Mouse (Mus musculus): ENCODE data around the gene Spaca3. TPM values are rescaled to one million over a fixed set of nuclear protein-coding genes. Genes with fewer than 3 reads are reported as not detected.

Spaca3 gene
- total RNA-seq (2014; rRNA removed) (not detected in 2 replicates), polyA plus RNA-seq (2012; rRNA removed) (not detected in 2 replicates)

DNA sequence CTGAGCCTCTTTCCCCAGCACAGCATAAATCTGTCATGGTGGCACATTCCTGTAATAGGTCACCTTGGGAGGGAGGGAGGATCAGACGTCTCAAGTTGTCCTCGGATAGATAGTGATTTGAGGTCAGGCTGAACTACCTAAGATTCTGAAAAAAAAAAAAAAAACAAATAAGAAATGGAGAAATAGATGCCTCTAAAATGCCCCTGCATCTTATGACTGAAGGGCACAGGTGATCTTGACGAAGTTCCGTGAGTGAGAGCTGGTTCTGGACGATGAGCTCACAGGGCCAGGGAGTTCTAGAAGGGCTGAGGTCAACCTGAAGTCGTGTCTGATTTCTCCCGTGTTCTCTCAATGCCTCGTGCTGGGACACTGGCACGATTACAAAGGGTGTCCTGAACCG lies at the start of gene Spaca3:
Spaca3 (plus strand) TSS at position 301 of the 400 bp plus-strand sequence.
- 80% methylated on average over 10 of the region's 10 CpGs for WGBS
- H3K27me3 ChIP-seq (ENCODE audit: control insufficient read depth, insufficient read depth, low read length), result no peaks in the 10 kb centered on the region
- no peaks in the 10 kb centered on the region for H3K79me2 ChIP-seq (ENCODE audit: control insufficient read depth, insufficient read depth, low read length)
- H3K9ac ChIP-seq (ENCODE audit: low read depth, low read length), result no peak within 1 kb of the TSS
- DNase-seq (ENCODE audit: extremely low read depth, low read depth, low spot score), result no peak
- no peaks in the 10 kb centered on the region for H3K4me1 ChIP-seq (ENCODE audit: control insufficient read depth, insufficient read depth, low read length)
- H3K36me3 ChIP-seq (ENCODE audit: control insufficient read depth, insufficient read depth, low read length), result no peaks in the 10 kb centered on the region
- H3K4me3 ChIP-seq (ENCODE audit: insufficient read depth, low read depth, low read length), result no peak within 1 kb of the TSS
- TF ChIP-seq CTCF (IDR thresholded peaks at IDR 0.05; ENCODE audit: low read depth, low read length) (no peak), POLR2A (IDR thresholded peaks at IDR 0.05; ENCODE audit: extremely low read depth, insufficient read depth, low read length) (no peak)
- no peak within 1 kb of the TSS for H3K27ac ChIP-seq (replicated peaks; ENCODE audit: insufficient read depth, low read depth, low read length)

DNA sequence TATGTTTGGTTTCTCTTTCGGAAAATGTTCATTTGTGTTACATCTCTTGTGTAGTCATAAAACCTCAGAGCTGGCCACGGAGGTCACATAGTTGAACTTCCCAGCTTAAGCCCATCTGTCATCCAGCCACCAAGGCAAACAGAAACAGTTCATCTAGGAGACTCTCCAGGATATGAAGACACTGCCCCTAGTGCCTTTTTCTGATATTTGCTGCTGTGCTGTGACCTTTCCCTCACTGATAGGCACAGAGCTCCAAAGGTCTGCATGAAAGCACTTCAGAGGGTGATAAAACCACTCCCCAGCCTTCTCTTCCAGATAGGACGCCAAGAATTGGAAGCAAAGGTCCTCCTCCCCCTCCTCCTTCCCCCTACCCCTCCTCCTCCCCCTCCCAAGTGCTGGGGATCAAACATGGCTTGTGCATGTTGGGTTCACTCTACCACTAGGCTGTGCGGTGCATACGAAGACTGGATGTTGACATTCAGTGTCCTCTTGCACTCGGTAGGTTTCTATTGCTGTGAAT lies 49.6 kb upstream of the Spaca3 start:
- H3K27me3 ChIP-seq (ENCODE audit: control insufficient read depth, insufficient read depth, low read length), result no peaks in the 10 kb centered on the region
- no peaks in the 10 kb centered on the region for H3K79me2 ChIP-seq (ENCODE audit: control insufficient read depth, insufficient read depth, low read length)
- no peak for TF ChIP-seq POLR2A (IDR thresholded peaks at IDR 0.05; ENCODE audit: extremely low read depth, insufficient read depth, low read length)
- 0 out of 2 replicates have a peak, but pooled peaks have one; percentile 30 for TF ChIP-seq CTCF (IDR thresholded peaks at IDR 0.05; ENCODE audit: low read depth, low read length)
- H3K4me1 ChIP-seq (ENCODE audit: control insufficient read depth, insufficient read depth, low read length), result peaks cover 7% of the 10 kb centered on the region
- DNase-seq (ENCODE audit: extremely low read depth, low read depth, low spot score), result peak; percentile 84
- no peak overlapping the region for H3K27ac ChIP-seq (replicated peaks; ENCODE audit: insufficient read depth, low read depth, low read length)
- no peak overlapping the region for H3K4me3 ChIP-seq (ENCODE audit: insufficient read depth, low read depth, low read length)
- WGBS, result 29% methylated on average over 6 of the region's 6 CpGs
- H3K9ac ChIP-seq (ENCODE audit: low read depth, low read length), result no peak overlapping the region
- no peaks in the 10 kb centered on the region for H3K36me3 ChIP-seq (ENCODE audit: control insufficient read depth, insufficient read depth, low read length)

DNA sequence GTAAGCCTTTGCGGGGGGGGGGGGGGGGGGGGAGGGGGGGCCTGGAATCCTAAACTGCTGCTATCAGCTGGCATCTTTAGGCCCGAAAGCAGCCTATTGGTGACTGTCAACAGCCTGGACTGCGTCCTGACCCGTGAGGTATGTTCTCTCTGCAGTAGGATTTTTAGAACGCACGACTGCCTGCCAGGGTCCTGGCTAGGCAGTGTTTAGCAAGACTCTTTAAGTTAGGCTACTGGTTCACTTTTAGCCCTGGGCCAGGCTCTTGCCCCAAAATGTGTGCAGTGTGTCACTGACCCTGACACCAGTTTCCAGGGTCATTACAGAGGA lies 48.5 kb upstream of the Spaca3 start:
- no peak overlapping the region; the same call in 1 of the 2 replicates for H3K9ac ChIP-seq (ENCODE audit: low read depth, low read length)
- H3K27ac ChIP-seq (replicated peaks; ENCODE audit: insufficient read depth, low read depth, low read length), result no peak overlapping the region
- H3K4me1 ChIP-seq (ENCODE audit: control insufficient read depth, insufficient read depth, low read length), result peaks cover 7% of the 10 kb centered on the region
- 20% methylated on average over 6 of the region's 6 CpGs for WGBS
- TF ChIP-seq CTCF (IDR thresholded peaks at IDR 0.05; ENCODE audit: low read depth, low read length) (no peak), POLR2A (IDR thresholded peaks at IDR 0.05; ENCODE audit: extremely low read depth, insufficient read depth, low read length) (no peak)
- no peaks in the 10 kb centered on the region for H3K27me3 ChIP-seq (ENCODE audit: control insufficient read depth, insufficient read depth, low read length)
- no peak for DNase-seq (ENCODE audit: extremely low read depth, low read depth, low spot score)
- no peaks in the 10 kb centered on the region for H3K79me2 ChIP-seq (ENCODE audit: control insufficient read depth, insufficient read depth, low read length)
- H3K4me3 ChIP-seq (ENCODE audit: insufficient read depth, low read depth, low read length), result no peak overlapping the region
- H3K36me3 ChIP-seq (ENCODE audit: control insufficient read depth, insufficient read depth, low read length), result no peaks in the 10 kb centered on the region

DNA sequence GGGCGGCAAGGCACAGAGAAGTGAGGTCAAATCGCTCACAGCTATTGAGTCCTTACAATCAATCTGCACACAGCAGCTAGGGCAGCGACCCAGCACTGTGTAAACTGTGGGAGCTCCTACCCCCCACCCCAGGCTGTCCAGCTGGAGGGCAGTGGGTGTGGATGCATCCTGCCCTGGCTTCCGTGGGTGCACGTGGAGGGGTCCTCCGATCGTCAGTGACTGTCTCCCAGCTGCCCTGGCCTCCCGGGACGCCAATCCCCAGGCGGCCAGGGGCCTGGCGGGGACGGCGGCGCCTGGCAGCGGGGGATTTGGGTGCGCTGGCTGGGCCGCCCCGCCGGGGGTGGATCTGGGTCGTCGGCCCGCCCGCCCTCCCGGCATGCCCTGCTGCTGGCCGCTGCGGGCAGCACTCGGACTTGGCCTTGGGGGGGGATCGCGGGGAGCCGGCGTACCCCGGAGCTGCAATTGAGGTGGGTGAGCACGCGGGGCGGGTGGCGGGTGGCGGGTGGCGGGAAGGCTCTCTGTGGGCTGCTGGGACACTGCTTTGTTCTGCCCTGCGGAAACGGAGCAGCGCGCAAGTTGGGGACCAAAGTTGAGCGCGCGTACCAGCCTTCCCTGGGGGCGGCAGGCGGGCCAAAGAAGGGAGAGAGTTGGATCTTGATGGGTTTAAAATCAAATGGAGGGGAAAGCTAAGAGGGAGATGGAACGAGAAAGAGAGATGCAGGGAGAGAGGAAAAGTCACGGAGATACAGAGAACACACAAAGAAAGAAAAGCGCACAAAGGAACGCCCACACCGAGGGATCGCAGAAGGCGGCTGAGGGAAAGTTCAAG lies 48.0 kb upstream of the Spaca3 start, which contains the start of gene Tmem98:
Tmem98 (plus strand) TSS at position 183 of the 829 bp plus-strand sequence.
- Histone ChIP-seq H3K36me3 (ENCODE audit: control insufficient read depth, insufficient read depth, low read length) (no peaks in the 10 kb centered on the region), H3K4me3 (ENCODE audit: insufficient read depth, low read depth, low read length) (peak within 1 kb of the TSS; percentile 85), H3K9ac (ENCODE audit: low read depth, low read length) (peak within 1 kb of the TSS; percentile 81), H3K79me2 (ENCODE audit: control insufficient read depth, insufficient read depth, low read length) (no peaks in the 10 kb centered on the region), H3K27ac (replicated peaks; ENCODE audit: insufficient read depth, low read depth, low read length) (0 out of 2 replicates have a peak within 1 kb of the TSS, but pooled peaks have one; percentile 26), H3K27me3 (ENCODE audit: control insufficient read depth, insufficient read depth, low read length) (no peaks in the 10 kb centered on the region), H3K4me1 (ENCODE audit: control insufficient read depth, insufficient read depth, low read length) (peaks cover 7% of the 10 kb centered on the region)
- DNase-seq (ENCODE audit: extremely low read depth, low read depth, low spot score), result peak; percentile 84
- TF ChIP-seq CTCF (IDR thresholded peaks at IDR 0.05; ENCODE audit: low read depth, low read length), result no peak
- no peak for TF ChIP-seq POLR2A (IDR thresholded peaks at IDR 0.05; ENCODE audit: extremely low read depth, insufficient read depth, low read length)
- WGBS, result 2% methylated on average over 44 of the region's 54 CpGs

DNA sequence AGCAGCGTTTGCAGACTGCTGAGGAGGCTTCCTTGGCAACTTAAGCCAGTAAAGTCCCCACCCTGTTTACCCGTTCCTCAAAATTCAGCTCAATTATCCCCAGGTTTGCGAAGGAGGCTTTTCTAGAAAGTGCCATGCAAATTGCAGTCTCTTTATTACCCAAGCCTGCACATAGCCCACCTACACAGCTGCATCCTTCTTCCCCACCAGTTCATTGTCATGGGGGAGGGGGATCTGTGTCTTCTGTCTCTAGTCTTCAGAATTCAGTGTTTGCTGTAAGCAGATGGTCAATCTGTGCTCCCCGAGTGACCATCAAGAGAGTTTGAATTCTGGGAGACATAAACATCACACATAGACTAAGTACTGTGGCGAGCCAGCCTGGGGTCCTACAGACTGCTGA lies 47.0 kb upstream of the Spaca3 start:
- H3K79me2 ChIP-seq (ENCODE audit: control insufficient read depth, insufficient read depth, low read length), result no peaks in the 10 kb centered on the region
- H3K9ac ChIP-seq (ENCODE audit: low read depth, low read length), result no peak overlapping the region
- H3K4me1 ChIP-seq (ENCODE audit: control insufficient read depth, insufficient read depth, low read length), result peaks cover 7% of the 10 kb centered on the region
- no peak overlapping the region for H3K27ac ChIP-seq (replicated peaks; ENCODE audit: insufficient read depth, low read depth, low read length)
- TF ChIP-seq POLR2A (IDR thresholded peaks at IDR 0.05; ENCODE audit: extremely low read depth, insufficient read depth, low read length), result no peak
- TF ChIP-seq CTCF (IDR thresholded peaks at IDR 0.05; ENCODE audit: low read depth, low read length), result no peak
- H3K27me3 ChIP-seq (ENCODE audit: control insufficient read depth, insufficient read depth, low read length), result no peaks in the 10 kb centered on the region
- no peaks in the 10 kb centered on the region for H3K36me3 ChIP-seq (ENCODE audit: control insufficient read depth, insufficient read depth, low read length)
- WGBS, result 65% methylated on average over 5 of the region's 5 CpGs
- no peak for DNase-seq (ENCODE audit: extremely low read depth, low read depth, low spot score)
- no peak overlapping the region for H3K4me3 ChIP-seq (ENCODE audit: insufficient read depth, low read depth, low read length)

DNA sequence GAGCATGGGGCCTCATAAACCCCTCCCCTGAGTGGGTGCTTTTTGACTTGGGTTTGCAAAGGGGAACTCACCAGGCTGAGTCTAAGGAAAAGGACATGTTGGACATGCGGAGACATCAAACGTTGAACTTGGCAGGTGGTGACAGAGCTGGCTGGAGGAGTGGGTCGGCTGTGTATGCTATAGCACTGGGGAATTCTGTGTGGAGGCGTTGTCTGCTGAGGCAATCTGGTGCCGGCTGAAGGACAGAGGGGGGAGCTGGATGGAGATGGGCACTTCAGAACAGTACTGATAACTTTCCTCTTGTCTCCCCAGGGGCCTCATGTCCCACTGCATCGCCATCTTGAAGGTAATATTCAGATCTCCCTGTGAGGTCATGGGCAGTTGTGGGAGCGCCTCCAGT lies 42.8 kb upstream of the Spaca3 start:
- Histone ChIP-seq H3K9ac (ENCODE audit: low read depth, low read length) (no peak overlapping the region), H3K4me1 (ENCODE audit: control insufficient read depth, insufficient read depth, low read length) (no peaks in the 10 kb centered on the region), H3K27ac (replicated peaks; ENCODE audit: insufficient read depth, low read depth, low read length) (no peak overlapping the region), H3K27me3 (ENCODE audit: control insufficient read depth, insufficient read depth, low read length) (no peaks in the 10 kb centered on the region), H3K4me3 (ENCODE audit: insufficient read depth, low read depth, low read length) (no peak overlapping the region), H3K79me2 (ENCODE audit: control insufficient read depth, insufficient read depth, low read length) (no peaks in the 10 kb centered on the region), H3K36me3 (ENCODE audit: control insufficient read depth, insufficient read depth, low read length) (no peaks in the 10 kb centered on the region)
- DNase-seq (ENCODE audit: extremely low read depth, low read depth, low spot score), result no peak
- WGBS, result 89% methylated on average over 7 of the region's 7 CpGs
- no peak for TF ChIP-seq CTCF (IDR thresholded peaks at IDR 0.05; ENCODE audit: low read depth, low read length)
- no peak for TF ChIP-seq POLR2A (IDR thresholded peaks at IDR 0.05; ENCODE audit: extremely low read depth, insufficient read depth, low read length)

All from liver, adult 2 months (tissue).